Comparison of ENCODE assay signal across 8 mouse cellular contexts in genomic region chr19:55940538-55941252, GRCm38 (mm10).
DNase-seq lines count a peak whose midpoint lies in the region; ATAC-seq and TF ChIP-seq lines count a peak whose summit lies in the region.

No protein-coding gene starts in this region.

- no peaks in the 10 kb centered on the region for H3K9me3 ChIP-seq in heart, embryonic 11.5 days (replicated peaks; ENCODE audit: control insufficient read depth, low read length)
- H3K9me3 ChIP-seq in embryonic facial prominence, embryonic 12.5 days = no peaks in the 10 kb centered on the region
- H3K9me3 ChIP-seq in liver, embryonic 16.5 days (replicated peaks; ENCODE audit: control insufficient read depth, low read length) = no peaks in the 10 kb centered on the region

- H3K4me2 ChIP-seq in heart, embryonic 11.5 days = peak overlapping the region; percentile 42
- peak overlapping the region; percentile 10; the same call in 1 of the 2 replicates for H3K4me2 ChIP-seq in embryonic facial prominence, embryonic 12.5 days (replicated peaks)
- peak overlapping the region; percentile 65 for H3K4me2 ChIP-seq in liver, embryonic 16.5 days (ENCODE audit: low read depth, low read length)

- H3K27me3 ChIP-seq in heart, embryonic 11.5 days (ENCODE audit: control insufficient read depth, insufficient read depth, low read length) = no peaks in the 10 kb centered on the region
- H3K27me3 ChIP-seq in embryonic facial prominence, embryonic 12.5 days = no peaks in the 10 kb centered on the region
- no peaks in the 10 kb centered on the region for H3K27me3 ChIP-seq in liver, embryonic 16.5 days (ENCODE audit: control insufficient read depth, insufficient read depth, low read depth, low read length)
- H3K27me3 ChIP-seq in thymus, adult 2 months (ENCODE audit: control insufficient read depth, insufficient read depth, low read length) = no peaks in the 10 kb centered on the region

- H3K9ac ChIP-seq in heart, embryonic 11.5 days (ENCODE audit: low read depth, low read length) = peak overlapping the region; percentile 25; the same call in 1 of the 2 replicates
- H3K9ac ChIP-seq in embryonic facial prominence, embryonic 12.5 days = no peak overlapping the region
- peak overlapping the region; percentile 71 for H3K9ac ChIP-seq in liver, embryonic 16.5 days (ENCODE audit: low read depth, low read length)

- no peaks in the 10 kb centered on the region for H3K36me3 ChIP-seq in heart, embryonic 11.5 days (ENCODE audit: control insufficient read depth, insufficient read depth, low read length)
- no peaks in the 10 kb centered on the region for H3K36me3 ChIP-seq in embryonic facial prominence, embryonic 12.5 days
- no peaks in the 10 kb centered on the region; the same call in 1 of the 2 replicates for H3K36me3 ChIP-seq in liver, embryonic 16.5 days (ENCODE audit: control insufficient read depth, insufficient read depth)
- H3K36me3 ChIP-seq in thymus, adult 2 months (ENCODE audit: control insufficient read depth, insufficient read depth, low read length) = no peaks in the 10 kb centered on the region

- no peak for TF ChIP-seq CTCF in layer of hippocampus, adult 2 months (conservative IDR thresholded peaks at IDR 0.05)
- no peak for TF ChIP-seq CTCF in thymus, adult 2 months (IDR thresholded peaks at IDR 0.05; ENCODE audit: borderline replicate concordance, control insufficient read depth, extremely low read depth, insufficient read depth, low read length, poor library complexity)

- peak overlapping the region; percentile 75 for H3K27ac ChIP-seq in heart, embryonic 11.5 days (ENCODE audit: low read depth, low read length)
- H3K27ac ChIP-seq in embryonic facial prominence, embryonic 12.5 days = peak overlapping the region; percentile 76
- peak overlapping the region; percentile 72 for H3K27ac ChIP-seq in layer of hippocampus, adult 2 months
- H3K27ac ChIP-seq in liver, embryonic 16.5 days (ENCODE audit: low read length) = peak overlapping the region; percentile 99
- H3K27ac ChIP-seq in thymus, adult 2 months (ENCODE audit: control insufficient read depth, insufficient read depth, low read length) = no peak overlapping the region

- intact Hi-C loops in heart, postnatal 25 days (cut with DNase I) = no loop called here

- no peak overlapping the region for H3K4me3 ChIP-seq in heart, embryonic 11.5 days (ENCODE audit: low read depth, low read length)
- H3K4me3 ChIP-seq in embryonic facial prominence, embryonic 12.5 days = no peak overlapping the region
- H3K4me3 ChIP-seq in layer of hippocampus, adult 2 months = no peak overlapping the region
- H3K4me3 ChIP-seq in liver, embryonic 16.5 days (ENCODE audit: low read depth, low read length) = peak overlapping the region; percentile 71
- H3K4me3 ChIP-seq in thymus, adult 2 months (ENCODE audit: control insufficient read depth, insufficient read depth, low read length) = no peak overlapping the region

- peaks cover 5% of the 10 kb centered on the region; the same call in 1 of the 2 replicates for H3K4me1 ChIP-seq in heart, embryonic 11.5 days (ENCODE audit: control insufficient read depth, insufficient read depth, low read length)
- peaks cover 18% of the 10 kb centered on the region for H3K4me1 ChIP-seq in embryonic facial prominence, embryonic 12.5 days
- H3K4me1 ChIP-seq in liver, embryonic 16.5 days (ENCODE audit: control insufficient read depth, low read depth, low read length) = peaks cover 46% of the 10 kb centered on the region
- H3K4me1 ChIP-seq in thymus, adult 2 months (replicated peaks; ENCODE audit: control insufficient read depth, insufficient read depth, low read length) = no peaks in the 10 kb centered on the region

- ATAC-seq in heart, embryonic 11.5 days (replicated peaks; ENCODE audit: insufficient number of reproducible peaks, low FRiP score, low TSS enrichment) = no peak
- peak; percentile 74; the same call in 1 of the 2 replicates for ATAC-seq in embryonic facial prominence, embryonic 12.5 days (ENCODE audit: insufficient number of reproducible peaks, insufficient read depth, low FRiP score, low TSS enrichment)
- ATAC-seq in liver, embryonic 16.5 days (ENCODE audit: low read depth) = no peak

- WGBS in heart, embryonic 11.5 days (ENCODE audit: insufficient replicate concordance) = 22% methylated on average over 11 of the region's 11 CpGs
- WGBS in embryonic facial prominence, embryonic 12.5 days = 15% methylated on average over 11 of the region's 11 CpGs
- 46% methylated on average over 11 of the region's 11 CpGs for WGBS in liver, embryonic 16.5 days (ENCODE audit: insufficient replicate concordance)
- WGBS in thymus, adult 2 months = 93% methylated on average over 11 of the region's 11 CpGs

- DNase-seq in heart, postnatal 25 days (ENCODE audit: low spot score) = no peak
- peak; percentile 39 to 78 for DNase-seq in layer of hippocampus, adult 2 months (ENCODE audit: low spot score in 2 of 2)
- DNase-seq in thymus, adult 2 months = no peak
- DNase-seq in lung, adult 18-20 months = no peak
- no peak for DNase-seq in thymus, postnatal 4 days

- TF ChIP-seq POLR2A in thymus, adult 2 months (IDR thresholded peaks at IDR 0.05; ENCODE audit: control insufficient read depth, extremely low read depth, insufficient read depth, low read length, poor library complexity) = no peak

Comparison
In these comparisons a context has a peak if more than half of its experiments do, and no peak if none do; other contexts are left out.
1. H3K4me2 ChIP-seq: peak in every context shown above with its lines; median percentile 65 in liver, embryonic 16.5 days; 42 in heart, embryonic 11.5 days; 10 in embryonic facial prominence, embryonic 12.5 days.
2. DNase-seq: peak in layer of hippocampus, adult 2 months (2 of 2); none in heart, postnatal 25 days (single experiment), thymus, adult 2 months (single experiment), lung, adult 18-20 months (0 of 2) and thymus, postnatal 4 days (single experiment).